Mouse (Mus musculus): ENCODE measurements at regions not wholly inside any gene's neighbourhood (a gene's known extent, or its start where the extent isn't known, plus 50 kb on each side); places are given as distances from the start of the nearest gene placed in this dataset.

GRCm38 (mm10) chr1:61050346-61050745, 72.6 kb downstream of the Icos start:
- no peak overlapping the region for H3K4me3 ChIP-seq
- no peaks in the 10 kb centered on the region for H3K4me1 ChIP-seq
- no peak overlapping the region for H3K9ac ChIP-seq
- no peak overlapping the region for H3K4me2 ChIP-seq
- no peak overlapping the region for H3K27ac ChIP-seq
- no peaks in the 10 kb centered on the region for H3K9me3 ChIP-seq
- WGBS = 86% methylated on average over 4 of the region's 4 CpGs
- no peaks in the 10 kb centered on the region for H3K27me3 ChIP-seq (replicated peaks)
- H3K36me3 ChIP-seq (replicated peaks) = no peaks in the 10 kb centered on the region
- ATAC-seq (replicated peaks) = no peak

GRCm38 (mm10) chr1:61053676-61054075, 75.9 kb downstream of the Icos start:
- Histone ChIP-seq H3K27ac (no peak overlapping the region), H3K36me3 (replicated peaks) (no peaks in the 10 kb centered on the region), H3K4me2 (no peak overlapping the region), H3K27me3 (replicated peaks) (no peaks in the 10 kb centered on the region), H3K9ac (no peak overlapping the region), H3K4me1 (no peaks in the 10 kb centered on the region), H3K4me3 (no peak overlapping the region), H3K9me3 (no peaks in the 10 kb centered on the region)
- ATAC-seq (replicated peaks) = no peak
- 36% methylated on average over 1 of the region's 1 CpGs for WGBS

DNA sequence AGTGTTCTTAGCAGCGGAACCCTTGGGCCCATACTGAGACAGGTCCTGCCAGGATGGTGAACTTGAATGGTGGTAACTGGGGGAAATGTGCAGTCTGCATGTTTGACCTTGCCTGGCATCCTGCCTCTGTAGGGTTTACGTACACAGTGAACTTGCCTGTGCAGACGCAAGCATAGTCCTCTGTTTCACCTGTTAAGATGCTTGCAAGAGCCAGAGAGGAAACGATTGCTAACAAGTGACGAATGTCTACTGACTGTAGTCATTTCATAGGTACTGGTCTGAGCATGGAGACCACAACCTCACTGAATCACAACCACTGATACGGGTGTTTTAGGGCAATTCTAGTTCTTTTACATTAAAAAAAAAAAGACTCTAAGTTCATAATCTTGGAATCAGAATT, 76.7 kb downstream of the Icos start:
- H3K9me3 ChIP-seq = no peaks in the 10 kb centered on the region
- WGBS = 96% methylated on average over 6 of the region's 6 CpGs
- H3K27ac ChIP-seq = no peak overlapping the region
- H3K36me3 ChIP-seq (replicated peaks) = no peaks in the 10 kb centered on the region
- no peaks in the 10 kb centered on the region for H3K4me1 ChIP-seq
- no peak for ATAC-seq (replicated peaks)
- no peak overlapping the region for H3K4me3 ChIP-seq
- no peaks in the 10 kb centered on the region for H3K27me3 ChIP-seq (replicated peaks)
- H3K4me2 ChIP-seq = no peak overlapping the region
- H3K9ac ChIP-seq = no peak overlapping the region

GRCm38 (mm10) chr1:61055176-61055575, 77.4 kb downstream of the Icos start:
- Histone ChIP-seq H3K27me3 (replicated peaks) (no peaks in the 10 kb centered on the region), H3K4me3 (0 out of 2 replicates have a peak overlapping the region, but pooled peaks have one; percentile 5), H3K9ac (no peak overlapping the region), H3K4me2 (peak overlapping the region; percentile 32), H3K36me3 (replicated peaks) (no peaks in the 10 kb centered on the region), H3K9me3 (no peaks in the 10 kb centered on the region), H3K27ac (no peak overlapping the region), H3K4me1 (no peaks in the 10 kb centered on the region)
- WGBS = 7% methylated on average over 8 of the region's 8 CpGs
- no peak for ATAC-seq (replicated peaks)

DNA sequence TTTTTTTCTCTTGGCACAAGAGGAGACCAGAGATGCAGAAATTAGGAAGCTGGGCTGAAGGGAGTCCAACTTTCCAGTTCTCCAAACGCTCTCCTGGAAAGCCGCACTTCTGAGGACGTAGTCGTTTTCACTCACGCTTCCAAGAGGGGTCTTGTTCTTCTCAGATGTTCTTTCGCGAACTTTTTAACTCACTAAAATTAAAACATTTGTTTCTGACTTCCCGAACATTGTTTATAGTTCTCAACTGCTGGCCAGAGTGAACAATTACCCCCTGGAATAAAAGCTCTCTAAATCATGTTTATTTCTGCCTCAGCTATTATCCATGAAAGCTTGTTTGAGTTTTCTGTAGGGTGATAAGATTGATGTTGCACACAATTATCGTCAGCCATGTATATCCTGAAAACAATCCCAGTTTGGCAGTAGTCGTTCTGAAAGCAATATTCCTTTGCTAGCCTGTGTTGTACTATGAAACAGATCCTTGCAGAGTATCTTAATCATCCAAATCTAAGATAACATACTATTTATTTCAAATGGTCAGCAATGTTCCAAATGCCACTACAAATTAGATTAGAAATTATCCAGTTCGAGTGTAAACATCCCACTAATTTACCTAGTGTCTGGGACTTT, 82.3 kb downstream of the Icos start:
- H3K4me2 ChIP-seq = no peak overlapping the region
- no peaks in the 10 kb centered on the region for H3K27me3 ChIP-seq (replicated peaks)
- no peaks in the 10 kb centered on the region for H3K4me1 ChIP-seq
- H3K36me3 ChIP-seq (replicated peaks) = no peaks in the 10 kb centered on the region
- H3K9me3 ChIP-seq = no peaks in the 10 kb centered on the region
- H3K27ac ChIP-seq = no peak overlapping the region
- no peak for ATAC-seq (replicated peaks)
- no peak overlapping the region for H3K9ac ChIP-seq
- no peak overlapping the region for H3K4me3 ChIP-seq
- 82% methylated on average over 11 of the region's 11 CpGs for WGBS

DNA sequence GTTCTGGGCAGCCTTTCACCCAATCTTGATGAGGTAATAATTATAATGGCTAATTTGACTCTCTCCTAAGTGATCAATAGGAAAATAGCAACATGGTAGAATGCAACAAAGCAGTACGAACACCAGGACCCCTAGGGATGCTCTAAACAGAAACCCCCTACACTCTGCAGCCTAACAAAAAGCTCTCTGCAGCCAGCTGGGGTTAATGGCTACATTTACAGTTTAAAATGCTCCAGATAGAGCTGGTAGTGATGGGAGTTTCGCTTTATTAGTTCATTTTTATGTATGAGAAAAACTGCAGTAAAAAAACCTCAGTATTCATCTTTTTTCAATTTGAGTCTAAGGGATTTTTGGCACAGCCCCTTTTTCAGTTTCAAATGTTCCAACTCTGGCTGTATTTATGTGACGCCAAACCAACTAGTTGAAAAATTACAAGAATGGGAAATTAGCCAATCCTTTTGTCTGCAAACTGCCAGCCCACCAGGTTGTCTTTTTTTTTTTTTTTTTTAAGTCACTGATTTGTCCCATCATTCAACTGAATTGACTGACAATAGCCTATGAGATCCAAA, 84.2 kb downstream of the Icos start:
- H3K36me3 ChIP-seq (replicated peaks) = no peaks in the 10 kb centered on the region
- no peak overlapping the region for H3K27ac ChIP-seq
- ATAC-seq (replicated peaks) = no peak
- no peaks in the 10 kb centered on the region for H3K4me1 ChIP-seq
- no peak overlapping the region for H3K4me2 ChIP-seq
- H3K27me3 ChIP-seq (replicated peaks) = no peaks in the 10 kb centered on the region
- H3K9me3 ChIP-seq = no peaks in the 10 kb centered on the region
- 44% methylated on average over 3 of the region's 3 CpGs for WGBS
- H3K9ac ChIP-seq = no peak overlapping the region
- H3K4me3 ChIP-seq = no peak overlapping the region

DNA sequence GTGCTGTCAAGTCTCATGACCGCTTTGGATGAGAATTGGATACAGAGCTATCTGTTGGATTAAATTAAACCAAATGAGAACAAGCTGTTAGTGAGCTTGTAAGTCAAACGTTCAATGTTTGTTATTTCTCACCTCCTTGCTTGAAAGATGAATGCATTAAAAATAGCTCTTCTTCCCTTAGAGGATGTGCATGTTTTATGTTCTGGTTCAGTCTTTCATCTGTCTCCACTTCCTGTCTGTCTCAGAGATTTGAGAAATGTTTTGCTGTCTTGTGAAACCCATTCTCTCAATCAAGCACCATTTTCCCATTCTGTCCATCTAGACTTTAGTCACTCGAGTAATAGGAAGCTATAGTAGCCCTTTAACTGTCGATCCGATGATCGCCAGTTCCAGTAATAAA, 90.4 kb downstream of the Icos start:
- Histone ChIP-seq H3K36me3 (replicated peaks) (no peaks in the 10 kb centered on the region), H3K4me3 (no peak overlapping the region), H3K27ac (no peak overlapping the region), H3K9me3 (no peaks in the 10 kb centered on the region), H3K27me3 (replicated peaks) (no peaks in the 10 kb centered on the region), H3K4me1 (no peaks in the 10 kb centered on the region), H3K4me2 (no peak overlapping the region), H3K9ac (no peak overlapping the region)
- ATAC-seq (replicated peaks) = no peak
- 89% methylated on average over 6 of the region's 6 CpGs for WGBS

GRCm38 (mm10) chr1:61074127-61074526, 96.4 kb downstream of the Icos start:
- ATAC-seq (replicated peaks) = no peak
- 60% methylated on average over 2 of the region's 2 CpGs for WGBS
- H3K27me3 ChIP-seq (replicated peaks) = no peaks in the 10 kb centered on the region
- H3K9ac ChIP-seq = no peak overlapping the region
- no peak overlapping the region for H3K4me2 ChIP-seq
- H3K4me3 ChIP-seq = no peak overlapping the region
- no peaks in the 10 kb centered on the region for H3K36me3 ChIP-seq (replicated peaks)
- H3K9me3 ChIP-seq = no peaks in the 10 kb centered on the region
- H3K27ac ChIP-seq = no peak overlapping the region
- H3K4me1 ChIP-seq = no peaks in the 10 kb centered on the region

- Histone ChIP-seq H3K27ac (no peak overlapping the region), H3K4me1 (no peaks in the 10 kb centered on the region), H3K4me3 (no peak overlapping the region), H3K9me3 (no peaks in the 10 kb centered on the region), H3K36me3 (replicated peaks) (no peaks in the 10 kb centered on the region), H3K9ac (no peak overlapping the region), H3K4me2 (no peak overlapping the region), H3K27me3 (replicated peaks) (no peaks in the 10 kb centered on the region)
- WGBS = 79% methylated on average over 1 of the region's 1 CpGs
- ATAC-seq (replicated peaks) = no peak
Observed at GRCm38 (mm10) chr1:61075335-61075734, 97.6 kb downstream of the Icos start.

GRCm38 (mm10) chr1:61084732-61085131, 107.0 kb downstream of the Icos start:
- no peaks in the 10 kb centered on the region for H3K4me1 ChIP-seq
- no peaks in the 10 kb centered on the region for H3K36me3 ChIP-seq (replicated peaks)
- no peak overlapping the region for H3K9ac ChIP-seq
- no peaks in the 10 kb centered on the region for H3K27me3 ChIP-seq (replicated peaks)
- H3K9me3 ChIP-seq = no peaks in the 10 kb centered on the region
- no peak overlapping the region for H3K27ac ChIP-seq
- no peak overlapping the region for H3K4me2 ChIP-seq
- H3K4me3 ChIP-seq = no peak overlapping the region
- no peak for ATAC-seq (replicated peaks)

- H3K36me3 ChIP-seq (replicated peaks) = no peaks in the 10 kb centered on the region
- 88% methylated on average over 5 of the region's 5 CpGs for WGBS
- no peak overlapping the region for H3K27ac ChIP-seq
- no peak overlapping the region for H3K4me2 ChIP-seq
- H3K27me3 ChIP-seq (replicated peaks) = no peaks in the 10 kb centered on the region
- H3K9me3 ChIP-seq = no peaks in the 10 kb centered on the region
- no peaks in the 10 kb centered on the region for H3K4me1 ChIP-seq
- no peak overlapping the region for H3K9ac ChIP-seq
- ATAC-seq (replicated peaks) = no peak
- no peak overlapping the region for H3K4me3 ChIP-seq
Observed at GRCm38 (mm10) chr1:61086811-61087210, 109.1 kb downstream of the Icos start.

- no peak overlapping the region for H3K4me3 ChIP-seq
- H3K4me2 ChIP-seq = no peak overlapping the region
- 26% methylated on average over 1 of the region's 1 CpGs for whole genome bisulfite sequencing
- no peak for ATAC-seq (replicated peaks)
- H3K27ac ChIP-seq = no peak overlapping the region
- no peaks in the 10 kb centered on the region for H3K36me3 ChIP-seq (replicated peaks)
- no peaks in the 10 kb centered on the region for H3K4me1 ChIP-seq
- no peaks in the 10 kb centered on the region for H3K27me3 ChIP-seq (replicated peaks)
- H3K9ac ChIP-seq = no peak overlapping the region
- H3K9me3 ChIP-seq = no peaks in the 10 kb centered on the region
Observed at GRCm38 (mm10) chr1:61090801-61091200, 113.1 kb downstream of the Icos start.

- H3K4me1 ChIP-seq = peaks cover 3% of the 10 kb centered on the region; the same call in 1 of the 2 replicates
- H3K9ac ChIP-seq = no peak overlapping the region
- no peaks in the 10 kb centered on the region for H3K27me3 ChIP-seq (replicated peaks)
- H3K27ac ChIP-seq = no peak overlapping the region
- no peak overlapping the region for H3K4me2 ChIP-seq
- ATAC-seq (replicated peaks) = no peak
- no peak overlapping the region for H3K4me3 ChIP-seq
- no peaks in the 10 kb centered on the region for H3K36me3 ChIP-seq (replicated peaks)
- no peaks in the 10 kb centered on the region for H3K9me3 ChIP-seq
Observed at GRCm38 (mm10) chr1:61095481-61096165, 117.9 kb downstream of the Icos start.

Measured in midbrain, embryonic 15.5 days (tissue).